Mouse (Mus musculus) heart, adult 18-20 months (tissue): Measurements from ENCODE around the gene Bckdha. TPM values are rescaled to one million over a fixed set of nuclear protein-coding genes. Genes with fewer than 3 reads are reported as not detected.
A peak's percentile ranks its signal among the peaks of the same experiment; 100 is the strongest.

ENCODE experiments used
- DNase-seq, 2 experiments: peaks; one replicate each; pipeline ENCODE4 v3.0.0; 2021 to 2022; ENCODE audit warnings: mixed read lengths in 1 of 2
- total RNA-seq, 2 experiments: library from RNA; stranded (reverse); gene quantifications; 2 replicates each; pipeline ENCODE4 v1.2.3; 2021

Gene Bckdha
- total RNA-seq, 2 experiments from 2014 or later: 285 to 287 TPM

GRCm38 (mm10) chr7:25611501-25611900, 47.3 kb downstream of the Bckdha start:
- DNase-seq: no peak

DNA sequence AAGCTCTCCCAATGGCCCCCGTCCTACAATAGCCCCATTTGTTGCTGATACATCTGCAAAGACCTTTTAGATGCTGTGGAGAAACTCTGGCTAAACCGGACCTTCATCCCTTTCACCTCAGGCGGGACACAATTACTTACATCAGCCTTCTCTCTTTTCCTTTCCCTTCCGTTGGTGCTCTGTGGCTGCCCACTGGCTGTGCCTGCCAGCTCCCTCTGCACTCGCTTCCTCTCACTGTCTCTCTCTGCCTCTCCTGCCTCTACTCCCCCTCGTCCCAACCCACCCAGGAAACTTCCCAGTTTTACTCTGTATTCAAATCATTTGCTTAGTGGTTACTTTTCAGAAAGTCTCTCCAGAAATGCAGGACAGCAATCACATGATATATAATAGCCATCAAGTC, 48.7 kb downstream of the Bckdha start:
- DNase-seq: no peak

GRCm38 (mm10) chr7:25607196-25607595, 51.6 kb downstream of the Bckdha start:
- DNase-seq: no peak

DNA sequence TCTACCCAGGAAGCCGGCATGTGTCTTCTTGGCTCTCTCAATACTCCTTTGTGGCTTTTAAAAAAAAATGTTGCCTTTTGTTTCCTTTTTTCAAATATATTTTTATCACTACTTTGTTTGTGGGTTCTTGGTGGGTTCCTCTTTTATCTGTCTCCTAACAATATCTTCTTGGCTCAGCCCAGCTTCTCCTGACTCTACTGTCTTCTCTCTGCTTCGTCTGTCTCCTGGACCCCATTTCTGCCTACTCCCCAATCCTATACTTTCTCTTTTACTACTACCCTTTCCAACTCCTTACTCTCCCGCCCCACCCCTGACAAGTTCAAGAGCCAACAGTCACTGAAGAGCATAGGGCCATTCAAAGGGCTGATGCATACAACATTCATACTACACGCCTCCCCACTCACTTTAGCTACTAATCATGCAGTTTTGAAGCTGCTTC, 52.1 kb downstream of the Bckdha start:
- DNase-seq: no peak

DNA sequence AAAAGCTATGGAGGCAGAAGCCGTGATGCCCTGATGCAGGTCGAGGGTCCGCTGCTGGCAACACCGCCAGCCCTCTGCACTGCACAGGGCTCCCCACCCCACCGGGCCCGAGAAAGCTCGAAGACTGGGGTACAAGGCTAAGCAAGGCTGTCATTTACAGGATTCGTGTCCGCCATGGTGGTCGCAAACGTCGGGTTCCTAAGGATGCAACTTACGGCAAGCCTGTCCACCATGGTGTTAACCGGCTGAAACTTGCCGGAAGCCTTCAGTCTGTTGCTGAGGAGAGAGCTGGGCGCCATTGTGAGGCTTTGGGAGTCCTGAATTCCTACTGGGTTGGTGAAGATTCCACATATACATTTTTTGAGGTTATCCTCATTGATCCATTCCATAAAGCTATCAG, 57.4 kb downstream of the Bckdha start:
- DNase-seq: no peak

GRCm38 (mm10) chr7:25600666-25601065, 58.1 kb downstream of the Bckdha start:
- DNase-seq: no peak

GRCm38 (mm10) chr7:25599663-25600062, 59.1 kb downstream of the Bckdha start:
- peak; percentile 55 to 90 for DNase-seq

GRCm38 (mm10) chr7:25593859-25594258, 64.9 kb downstream of the Bckdha start:
- DNase-seq: no peak

DNA sequence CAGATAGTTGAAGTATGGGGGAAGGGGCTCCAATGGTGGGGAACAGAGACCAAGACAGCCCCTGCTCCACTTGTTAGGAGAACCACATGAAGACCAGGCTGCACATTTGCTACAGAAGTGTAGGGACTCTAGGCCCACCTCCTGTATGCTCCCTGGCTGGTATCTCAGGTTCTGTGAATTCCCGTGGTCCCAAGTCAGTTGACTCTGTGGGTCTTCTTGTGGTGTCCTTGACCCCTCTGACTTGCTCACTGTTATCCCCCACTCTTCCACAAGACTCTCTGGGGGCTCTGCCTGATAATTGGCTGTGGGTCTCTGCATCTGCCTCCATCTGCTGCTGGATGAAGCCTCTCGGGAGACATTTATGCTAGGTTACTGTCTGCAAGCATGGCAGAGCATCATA, 67.6 kb downstream of the Bckdha start:
- DNase-seq: no peak

DNA sequence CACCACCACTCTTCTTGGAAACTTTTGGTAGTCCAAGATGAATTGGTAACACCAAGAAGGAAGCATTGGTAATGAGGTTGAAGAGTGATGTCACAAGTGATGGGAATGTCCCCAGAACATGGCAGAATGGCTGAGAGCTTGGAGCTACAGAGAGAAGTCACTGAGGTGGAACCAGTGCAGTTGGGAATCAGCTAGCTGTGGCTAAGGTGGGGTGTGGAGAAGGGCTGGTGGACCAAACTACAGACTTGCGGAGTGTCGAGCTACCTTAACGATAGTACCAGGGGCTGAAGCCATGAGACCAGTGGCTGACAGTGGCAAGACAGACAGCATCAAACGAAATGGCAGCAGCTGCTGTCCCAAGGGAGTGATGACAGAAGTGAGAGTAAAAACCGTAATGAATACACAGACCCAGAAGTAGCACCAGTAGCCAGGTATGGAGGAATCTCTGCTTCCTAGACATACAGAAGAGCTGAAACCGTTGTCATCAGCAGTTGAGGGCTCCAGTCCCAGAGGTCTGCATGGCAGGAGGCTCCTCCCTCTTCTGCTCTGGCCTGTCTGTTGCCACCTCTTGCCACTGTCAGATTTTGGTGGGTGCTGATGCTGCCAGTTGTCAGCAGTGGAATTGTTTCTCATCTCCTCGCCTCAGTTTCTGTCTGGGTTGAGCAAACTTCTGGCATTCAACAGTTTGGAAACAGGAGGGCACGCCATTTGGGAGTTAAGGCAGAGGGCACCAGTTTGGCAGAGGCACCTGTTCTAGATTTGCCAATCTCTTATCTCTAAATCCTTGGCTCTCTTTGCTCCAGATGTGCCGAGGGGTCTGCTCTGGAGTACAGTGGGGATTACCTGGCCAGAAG, 73.2 kb downstream of the Bckdha start:
- no peak for DNase-seq

- DNase-seq: no peak
Observed at GRCm38 (mm10) chr7:25584651-25585050, 74.1 kb downstream of the Bckdha start.

- no peak for DNase-seq
Observed at GRCm38 (mm10) chr7:25582301-25582810, 76.4 kb downstream of the Bckdha start.

Other genes starting within 250 kb of the Bckdha start
- gene Cxcl17, start 246.1 kb downstream of the Bckdha start, total RNA-seq: 1 to 10 TPM in 1 of 2 experiments, not detected in 1; 1.1 TPM
- gene Ceacam1, start 181.4 kb downstream of the Bckdha start, total RNA-seq: 10 to 100 TPM; 10.3 to 11.7 TPM
- gene Ceacam2, start 119.1 kb downstream of the Bckdha start, total RNA-seq: 1 to 10 TPM; 2.2 to 2.3 TPM
- gene Erich4, start 43.1 kb downstream of the Bckdha start, total RNA-seq: under 1 TPM in 1 of 2 experiments, not detected in 1; 0.50 TPM
- 10 to 100 TPM; 56.2 to 58.8 TPM for gene Dmac2, start 39.6 kb downstream of the Bckdha start, total RNA-seq
- gene B3gnt8, start 32.3 kb downstream of the Bckdha start, total RNA-seq: 1 to 10 TPM; 3.4 to 4.4 TPM
- gene Exosc5, start 183 bp upstream of the Bckdha start, total RNA-seq: 10 to 100 TPM; 17.2 to 17.5 TPM
- under 1 TPM in 1 of 2 experiments, not detected in 1; 0.22 TPM for gene Tmem91, start 16.2 kb upstream of the Bckdha start, total RNA-seq
- gene B9d2, start 21.8 kb upstream of the Bckdha start, total RNA-seq: 10 to 100 TPM; 10.2 TPM
- 10 to 100 TPM; 21.8 to 23.6 TPM for gene Tgfb1, start 28.0 kb upstream of the Bckdha start, total RNA-seq
- gene Ccdc97, start 60.1 kb upstream of the Bckdha start, total RNA-seq: 10 to 100 TPM; 55.0 to 56.6 TPM
- gene Hnrnpul1, start 95.8 kb upstream of the Bckdha start, total RNA-seq: 10 to 100 TPM; 70.7 to 71.3 TPM
- 10 to 100 TPM; 52.0 to 57.2 TPM for gene Axl, start 129.7 kb upstream of the Bckdha start, total RNA-seq
- 1 to 10 TPM; 3.4 to 8.6 TPM for gene Cyp2s1, start 157.9 kb upstream of the Bckdha start, total RNA-seq
- gene Cyp2b10, start 238.6 kb upstream of the Bckdha start, total RNA-seq: 1 to 10 TPM; 1.9 to 7.9 TPM